Mouse (Mus musculus) kidney, postnatal 25 days (tissue): ENCODE measurements at regions not wholly inside any gene's neighbourhood (a gene's known extent, or its start where the extent isn't known, plus 50 kb on each side); places are given as distances from the start of the nearest gene placed in this dataset.

Experiments
- DNase-seq, 2 experiments: peaks; one replicate each; pipeline ENCODE4 v3.0.0; 2021; ENCODE audit warnings: mixed read lengths in 2 of 2

GRCm38 (mm10) chr8:128559004-128559662 is 126.3 kb upstream of the Itgb1 start:
- no peak for DNase-seq

- no peak for DNase-seq
Observed at GRCm38 (mm10) chr8:128560418-128560817, 125.0 kb upstream of the Itgb1 start.

GRCm38 (mm10) chr8:128561016-128561415 is 124.4 kb upstream of the Itgb1 start:
- no peak for DNase-seq

- DNase-seq: peak; percentile 12 to 49
Observed at GRCm38 (mm10) chr8:128562625-128563024, 122.8 kb upstream of the Itgb1 start.

- no peak for DNase-seq
Observed at GRCm38 (mm10) chr8:128563744-128564143, 121.7 kb upstream of the Itgb1 start.

- no peak for DNase-seq
Observed at GRCm38 (mm10) chr8:128572291-128572690, 113.2 kb upstream of the Itgb1 start.

GRCm38 (mm10) chr8:128594114-128594513 is 91.3 kb upstream of the Itgb1 start:
- DNase-seq: no peak

GRCm38 (mm10) chr8:128594780-128595179 is 90.7 kb upstream of the Itgb1 start:
- DNase-seq: peak; percentile 7 to 39

GRCm38 (mm10) chr8:128605588-128605987 is 79.9 kb upstream of the Itgb1 start:
- DNase-seq: no peak

- peak; percentile 14 to 41 for DNase-seq
Observed at GRCm38 (mm10) chr8:128608876-128609275, 76.6 kb upstream of the Itgb1 start.

- DNase-seq: no peak
Observed at GRCm38 (mm10) chr8:128612607-128613006, 72.8 kb upstream of the Itgb1 start.

- DNase-seq: no peak
Observed at GRCm38 (mm10) chr8:128617854-128618253, 67.6 kb upstream of the Itgb1 start.

- no peak for DNase-seq
Observed at GRCm38 (mm10) chr8:128619086-128619485, 66.4 kb upstream of the Itgb1 start.
